Mouse (Mus musculus) erythroblast, embryonic 14.5 days (primary cell): ENCODE measurements around the gene Rrp1.

ENCODE experiments used
- GATA1 ChIP-seq: IDR thresholded peaks from 2 replicates; pipeline ENCODE4 v1.6.1; 2012; ENCODE audit warnings: low read length, inconsistent platforms, mixed read lengths
- TAL1 ChIP-seq: IDR thresholded peaks from 3 replicates; pipeline ENCODE4 v1.6.1; 2012; ENCODE audit warnings: low read length, inconsistent platforms, mixed read lengths

- TF ChIP-seq GATA1 (no peak), TAL1 (no peak)
Observed at GRCm38 (mm10) chr10:78350796-78351556, 61.9 kb downstream of the Rrp1 start.
